Mouse (Mus musculus) spleen, postnatal 14 days (tissue): ENCODE measurements around the gene Wfdc9.
"Not testable (repeated sequence)": the region's sequence is repeated elsewhere in the genome, so short reads cannot be mapped to it uniquely, and the experiment has no call there.

Experiments
- DNase-seq, 2 experiments: peaks; one replicate each; pipeline ENCODE4 v3.0.0; 2021 to 2022; ENCODE audit warnings: low spot score in 2 of 2

The Wfdc9 gene

DNA sequence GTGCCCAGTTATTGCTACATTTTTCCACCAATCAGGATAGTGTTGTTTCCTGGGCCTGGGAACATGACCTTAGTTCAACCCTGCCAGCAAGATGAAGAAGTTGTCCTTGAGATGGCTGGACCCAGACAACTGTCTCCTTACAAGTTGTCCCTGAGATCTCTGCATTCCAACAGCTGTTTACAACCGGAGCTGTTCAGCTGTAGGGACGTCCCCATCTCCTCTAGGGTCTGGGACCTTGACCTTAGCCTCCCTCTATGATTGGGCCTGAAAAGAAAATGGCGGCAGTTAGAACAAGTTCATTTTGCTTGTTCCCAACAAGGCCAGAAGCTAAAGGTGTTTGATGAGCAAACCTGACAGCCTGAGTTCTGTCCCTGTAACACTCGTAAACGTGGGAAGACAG lies 37.3 kb downstream of the Wfdc9 start:
- no peak for DNase-seq

GRCm38 (mm10) chr2:164615386-164615785 lies 41.0 kb downstream of the Wfdc9 start:
- no peak for DNase-seq

- DNase-seq, result not testable (repeated sequence)
These were observed 42.9 kb downstream of the Wfdc9 start, which contains the start of the genes Wfdc6b and Wfdc8 for GRCm38 (mm10) chr2:164613471-164613870. TSS of gene Wfdc6b (plus strand) at chr2:164613522. TSS of gene Wfdc8 (minus strand) at chr2:164613626.

DNA sequence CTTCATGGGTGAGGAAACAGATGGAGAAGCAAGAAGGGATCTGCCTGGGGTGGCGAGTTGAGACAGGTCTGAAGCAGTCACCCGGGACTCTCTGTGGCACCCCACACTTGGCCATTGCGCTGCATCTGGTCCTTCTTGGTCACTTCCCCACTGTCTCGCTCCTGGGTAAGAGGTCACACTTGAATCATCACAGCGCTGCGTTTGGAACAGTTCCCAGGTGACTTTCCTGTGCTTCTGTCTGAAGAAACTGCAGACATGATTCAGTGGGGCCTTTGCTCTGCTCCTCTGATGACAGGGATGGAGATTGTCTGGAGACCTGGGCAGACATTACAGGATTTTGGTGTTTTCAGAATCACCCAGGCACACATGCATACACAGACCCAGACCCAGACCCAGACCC lies 47.6 kb downstream of the Wfdc9 start:
- no peak for DNase-seq

DNA sequence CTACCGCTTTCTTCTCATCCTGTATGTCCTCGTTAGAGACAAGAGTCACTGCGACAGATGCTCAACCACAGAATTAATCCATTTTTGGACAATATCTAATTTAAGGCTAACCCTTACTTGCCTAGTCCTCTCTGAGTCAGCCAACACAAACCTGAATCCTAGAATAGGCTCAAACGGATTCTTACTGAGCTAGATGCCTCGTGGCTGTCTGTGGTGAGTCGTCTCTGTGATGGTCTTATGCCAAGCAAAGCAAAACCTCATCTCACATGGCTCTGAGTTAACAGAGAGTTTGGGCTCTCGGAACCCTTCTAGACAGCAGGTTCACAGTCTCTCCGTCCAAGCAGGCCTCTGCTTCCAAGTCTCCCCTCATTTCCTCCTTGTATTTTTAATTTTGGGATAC lies 52.0 kb downstream of the Wfdc9 start:
- DNase-seq, result no peak

DNA sequence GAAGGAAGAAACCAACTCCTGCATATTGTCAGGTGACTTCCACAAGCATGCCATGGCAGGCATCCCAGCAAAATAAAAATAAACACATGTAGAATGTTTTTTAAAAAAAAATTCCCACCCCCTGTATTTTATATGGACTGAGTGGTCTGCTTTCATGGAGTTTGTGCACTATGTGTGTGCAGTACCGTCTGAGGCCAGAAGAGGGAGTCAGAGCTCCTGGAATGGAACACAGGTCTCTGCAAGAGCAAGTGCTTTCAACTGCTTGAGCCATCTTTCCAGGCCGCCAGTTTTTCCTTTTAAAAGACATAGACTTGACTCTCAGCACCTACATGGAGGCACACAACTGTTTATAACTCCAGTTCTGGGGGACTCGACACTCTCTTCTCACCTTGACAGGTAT lies 52.9 kb downstream of the Wfdc9 start:
- no peak for DNase-seq

- no peak for DNase-seq
These were observed 56.2 kb downstream of the Wfdc9 start for GRCm38 (mm10) chr2:164600179-164600578.
